Mouse (Mus musculus) 3T3-L1 (cell line): ENCODE data around the gene Map3k5.

ENCODE experiments used
- DNase-seq: peaks from one replicate; pipeline ENCODE4 v3.0.0-alpha.2; 2015; ENCODE audit warnings: low read depth, low spot score

Gene Map3k5

DNA sequence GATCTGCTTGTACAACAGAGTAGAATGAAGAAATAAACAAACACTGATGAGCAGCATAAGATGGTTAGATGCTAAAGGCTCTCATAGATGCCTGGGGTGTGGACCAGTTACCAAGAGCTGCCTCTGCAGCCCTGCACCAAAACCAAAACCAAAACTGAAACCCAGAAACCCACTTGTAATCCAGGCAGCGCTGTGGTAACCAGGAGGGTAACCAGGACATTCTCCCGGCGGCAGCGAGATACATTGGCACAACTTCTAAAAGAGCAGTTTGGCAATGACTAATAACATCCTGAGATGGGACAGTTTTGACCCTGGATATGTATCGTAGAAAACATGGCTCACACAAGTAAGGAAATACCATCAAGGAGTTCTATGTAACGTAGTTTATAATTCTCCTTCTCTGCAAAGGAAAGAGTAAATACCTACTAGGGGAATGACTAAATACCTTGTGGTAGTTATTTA lies 71.2 kb downstream of the Map3k5 start:
- no peak for DNase-seq

- no peak for DNase-seq
Observed at GRCm38 (mm10) chr10:20006333-20007093, 72.2 kb downstream of the Map3k5 start.

- DNase-seq, result no peak
Observed at GRCm38 (mm10) chr10:20009310-20009709, 75.0 kb downstream of the Map3k5 start.

GRCm38 (mm10) chr10:20010018-20010417 lies 75.7 kb downstream of the Map3k5 start:
- DNase-seq, result no peak

- DNase-seq, result no peak
Observed at GRCm38 (mm10) chr10:20018406-20018805, 84.1 kb downstream of the Map3k5 start.

GRCm38 (mm10) chr10:20018806-20019205 lies 84.5 kb downstream of the Map3k5 start:
- DNase-seq, result no peak

- DNase-seq, result no peak
Observed at GRCm38 (mm10) chr10:20021256-20021655, 87.0 kb downstream of the Map3k5 start.

DNA sequence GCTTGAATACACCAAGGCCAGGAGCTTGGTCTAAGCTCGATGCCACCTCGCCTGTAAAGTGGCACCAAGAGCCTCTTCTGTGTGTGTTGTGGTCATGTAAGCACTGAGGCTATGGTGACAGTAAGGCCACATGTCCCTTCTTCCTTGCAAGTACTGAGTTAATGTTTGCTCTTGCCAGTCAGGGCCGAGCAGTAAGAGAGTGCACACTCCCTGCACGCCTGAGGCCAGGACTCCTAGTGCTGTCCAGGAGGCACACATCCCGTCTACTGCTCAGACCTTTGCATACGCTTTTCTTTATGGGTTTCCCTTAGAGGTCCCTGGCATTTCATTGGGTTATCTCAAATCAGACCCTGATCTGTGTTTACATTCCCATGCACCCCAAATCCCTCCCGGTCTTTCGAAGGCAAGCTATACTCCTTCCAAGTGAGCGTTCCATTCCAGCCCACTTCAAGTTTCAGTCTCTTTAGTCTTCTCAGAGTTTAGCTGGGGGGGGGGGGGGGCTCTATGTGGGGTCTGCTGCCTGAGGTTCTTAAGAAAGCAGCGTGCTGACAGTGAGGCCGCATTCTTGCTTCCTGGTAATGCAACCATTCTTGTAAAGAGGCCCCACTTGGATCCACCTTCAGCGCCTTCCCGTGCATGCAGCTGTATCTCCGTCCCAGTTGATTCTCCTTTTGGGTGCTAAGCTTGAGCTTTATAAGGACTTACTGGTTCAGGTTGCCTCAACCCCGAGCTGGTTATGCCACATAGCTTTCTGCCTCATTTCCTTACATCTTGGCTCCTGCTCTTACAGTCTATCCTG lies 87.6 kb downstream of the Map3k5 start:
- DNase-seq, result no peak

DNA sequence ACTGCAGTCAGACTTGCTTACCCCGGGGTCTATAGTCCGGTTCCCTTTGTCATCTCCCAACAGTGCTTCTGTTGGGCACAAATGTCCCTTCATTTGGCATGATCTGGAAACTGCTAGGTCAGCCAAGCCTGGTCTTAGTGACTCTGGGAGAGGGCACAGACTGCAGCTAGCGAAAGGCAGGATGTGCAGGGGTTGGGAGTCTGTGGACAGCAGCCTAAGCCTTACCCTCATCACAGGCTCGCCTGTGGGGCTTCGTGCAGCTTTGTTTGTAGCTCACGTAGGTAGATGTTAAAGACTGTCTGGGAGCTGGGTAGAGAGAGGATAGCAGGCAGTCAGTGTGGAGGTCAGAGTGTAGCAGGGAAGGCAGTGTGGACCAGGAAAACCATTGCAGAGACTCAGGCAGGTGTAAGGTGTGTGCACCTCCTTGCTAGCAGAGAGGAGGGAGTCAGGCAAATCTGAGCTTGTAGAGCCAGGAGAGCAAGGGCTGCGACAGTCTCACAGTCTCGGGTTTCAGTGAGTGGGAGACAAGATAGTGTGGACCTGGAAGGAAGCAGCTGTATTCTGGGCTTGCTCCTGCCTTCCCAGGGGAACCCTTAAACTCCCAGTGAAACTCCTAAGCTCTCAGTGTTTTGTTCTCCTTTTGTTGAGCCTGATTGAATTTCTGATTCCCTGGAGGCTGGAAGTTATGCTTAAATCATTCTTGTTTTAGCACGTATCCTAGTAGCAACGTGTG lies 88.5 kb downstream of the Map3k5 start:
- no peak for DNase-seq

DNA sequence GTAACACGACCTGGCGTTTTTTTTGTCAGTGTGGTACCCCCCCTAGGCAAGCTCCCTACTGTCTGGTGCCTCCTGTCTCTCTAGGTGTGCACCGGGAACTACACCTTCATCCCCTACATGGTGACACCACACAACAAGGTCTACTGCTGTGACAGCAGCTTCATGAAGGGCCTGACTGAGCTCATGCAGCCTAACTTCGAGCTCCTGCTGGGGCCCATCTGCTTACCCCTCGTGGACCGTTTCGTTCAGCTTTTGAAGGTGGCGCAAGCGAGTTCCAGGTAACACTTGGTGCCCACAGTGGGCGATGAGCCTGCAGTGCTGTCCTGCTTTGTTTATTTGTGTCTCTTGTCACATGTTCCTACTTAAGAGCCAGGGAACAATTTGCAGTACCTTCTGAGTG lies 89.3 kb downstream of the Map3k5 start:
- no peak for DNase-seq

- no peak for DNase-seq
Observed at GRCm38 (mm10) chr10:20024891-20025290, 90.6 kb downstream of the Map3k5 start.

DNA sequence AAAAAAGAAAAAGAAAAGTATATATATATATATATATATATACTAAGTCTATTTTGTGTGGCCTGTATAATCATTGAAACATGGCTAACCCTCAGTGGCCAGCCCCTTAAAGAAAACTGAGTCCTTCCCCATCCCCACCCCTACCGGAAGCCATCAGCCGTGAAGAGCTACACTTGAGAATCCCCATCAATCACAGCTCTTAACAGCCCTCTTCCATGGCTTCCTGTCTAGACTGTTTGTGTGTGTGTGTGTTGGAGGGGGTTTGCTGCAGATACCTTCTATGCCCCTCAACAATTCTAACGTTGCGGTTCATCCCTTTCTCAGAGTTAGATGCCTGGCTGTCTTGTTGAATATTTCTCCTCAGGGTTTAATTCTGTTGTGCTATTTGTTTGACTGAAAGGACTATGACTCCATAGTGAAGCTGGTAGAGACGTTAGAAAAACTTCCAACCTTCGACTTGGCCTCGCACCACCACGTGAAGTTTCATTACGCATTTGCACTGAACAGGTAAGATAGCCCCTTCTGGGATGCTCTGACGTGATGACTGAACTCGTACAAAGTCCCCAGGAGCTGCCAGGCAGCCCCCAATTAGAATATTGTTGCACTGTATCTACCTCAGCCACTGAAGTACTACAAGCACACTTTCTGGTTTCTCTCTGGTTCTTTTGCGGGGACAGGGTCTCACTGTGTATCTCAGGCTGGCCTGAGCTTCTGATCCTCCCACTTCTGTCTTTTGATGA lies 91.7 kb downstream of the Map3k5 start:
- DNase-seq, result no peak

DNA sequence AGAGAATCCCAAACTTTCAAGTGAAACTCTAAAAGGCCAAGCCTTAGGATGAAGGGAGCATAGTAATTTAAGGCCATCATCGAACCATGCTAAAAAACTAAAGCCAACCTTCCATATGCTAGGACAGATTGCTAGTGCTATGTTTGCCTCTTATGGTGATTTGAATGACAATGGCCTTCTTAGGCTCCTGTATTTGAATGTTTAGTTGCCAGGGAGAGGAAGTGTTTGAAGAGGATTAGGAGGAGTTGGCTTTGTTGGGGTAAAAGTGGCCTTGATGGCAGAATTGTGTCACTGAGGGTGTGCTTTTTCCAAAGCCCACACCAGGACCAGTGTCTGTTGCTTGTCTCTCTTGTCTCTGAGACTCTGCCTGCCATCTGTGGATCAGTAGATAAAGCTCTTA lies 96.4 kb downstream of the Map3k5 start:
- no peak for DNase-seq

GRCm38 (mm10) chr10:20031936-20032335 lies 97.7 kb downstream of the Map3k5 start:
- peak; percentile 57 for DNase-seq

GRCm38 (mm10) chr10:20036375-20036774 lies 102.1 kb downstream of the Map3k5 start:
- no peak for DNase-seq

DNA sequence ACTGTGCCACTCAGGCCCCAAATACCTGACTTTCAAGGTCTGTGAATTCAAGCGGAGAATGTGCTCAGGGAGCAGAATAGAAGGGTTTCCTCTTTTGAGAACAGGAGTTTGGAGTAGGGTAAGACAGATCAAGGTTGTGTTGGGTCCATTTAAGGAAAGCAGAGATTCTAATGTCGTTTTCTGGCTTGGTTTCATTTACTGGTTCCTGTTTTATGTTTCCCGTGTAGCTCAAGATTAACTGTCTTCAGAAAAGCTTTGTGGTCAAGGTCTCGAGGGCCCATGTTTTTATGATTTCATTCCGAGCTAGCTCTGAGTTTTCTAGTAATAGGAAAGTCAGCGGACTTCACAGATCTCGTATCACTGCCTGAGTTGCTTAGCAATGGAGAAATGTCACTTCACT lies 102.6 kb downstream of the Map3k5 start:
- no peak for DNase-seq

GRCm38 (mm10) chr10:20039531-20039930 lies 105.3 kb downstream of the Map3k5 start:
- DNase-seq, result no peak

- no peak for DNase-seq
Observed at GRCm38 (mm10) chr10:20040116-20040515, 105.8 kb downstream of the Map3k5 start.

DNA sequence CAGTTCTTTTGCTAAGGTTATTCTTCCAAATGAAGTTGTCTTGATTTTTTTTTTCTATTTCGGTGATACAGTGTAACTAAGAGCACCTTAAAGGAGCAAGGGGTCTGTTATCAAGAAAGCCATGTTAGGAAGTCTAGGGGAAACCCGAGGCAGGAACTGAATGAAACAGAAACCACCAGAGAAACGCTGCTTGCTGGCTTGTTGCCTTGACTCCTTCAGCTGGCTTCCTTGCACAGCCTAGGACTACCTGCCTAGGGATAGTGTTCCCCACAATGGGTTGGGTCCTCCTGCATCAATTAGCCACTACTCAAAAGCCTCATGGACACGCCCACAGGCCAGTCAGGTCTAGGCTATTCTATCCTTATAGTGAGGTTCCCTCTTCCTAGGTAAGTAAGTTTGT lies 106.4 kb downstream of the Map3k5 start:
- no peak for DNase-seq

DNA sequence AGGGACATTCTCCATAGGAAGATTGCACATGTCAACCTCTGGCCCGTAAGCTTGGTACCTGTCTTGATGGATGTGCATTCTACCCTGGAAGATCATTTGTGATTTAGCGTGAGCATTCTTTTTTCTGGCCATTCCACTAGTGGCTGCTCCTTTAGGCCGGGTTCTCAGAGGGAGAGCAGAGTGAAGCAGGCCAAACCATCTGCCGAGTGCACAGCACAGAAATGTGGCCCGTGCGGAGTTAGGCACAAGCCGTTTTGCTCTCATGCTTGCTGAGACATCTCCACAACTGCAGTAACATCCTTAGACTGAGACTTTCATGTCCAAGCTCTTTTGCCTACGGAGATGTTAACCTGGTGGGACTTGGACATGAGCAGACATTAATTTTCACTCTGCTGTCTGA lies 107.8 kb downstream of the Map3k5 start:
- DNase-seq, result no peak

GRCm38 (mm10) chr10:20044051-20044450 lies 109.8 kb downstream of the Map3k5 start:
- no peak for DNase-seq
